Mouse (Mus musculus) heart, embryonic 14.5 days (tissue): ENCODE results near the gene Olfr724. TPM values are rescaled to one million over a fixed set of nuclear protein-coding genes. Genes with fewer than 3 reads are reported as not detected.
"Not testable (repeated sequence)": the region's sequence is repeated elsewhere in the genome, so short reads cannot be mapped to it uniquely, and the experiment has no call there.

Experiments
- ATAC-seq: fragments of 200-750 bp; cut with Nextera tagmentation; 2 replicates; pipeline ENCODE4 v1.8.0; 2017; ENCODE audit warnings: low read depth, moderate TSS enrichment; ENCODE audit not compliant: insufficient number of reproducible peaks, insufficient read depth, low FRiP score
- H3K27ac ChIP-seq, 2 experiments: fragments of 200-500 bp in 1 of 2; fragments of 300-500 bp in 1 of 2; sonication (generic) in 1 of 2; replicated peaks in 1 of 2; 2 replicates each; pipeline ENCODE4 v1.5.1; 2012 to 2014; ENCODE audit warnings: low read depth in 2 of 2, low read length in 2 of 2, control low read depth in 1 of 2, mild to moderate bottlenecking in 1 of 2, mixed read lengths in 1 of 2; ENCODE audit not compliant: control insufficient read depth in 1 of 2, insufficient read depth in 1 of 2
- H3K27me3 ChIP-seq: fragments of 300-500 bp; sonication (generic); 2 replicates; pipeline ENCODE4 v1.6.1; 2014; ENCODE audit warnings: mild to moderate bottlenecking, low read length, control low read depth; ENCODE audit not compliant: control insufficient read depth, insufficient read depth
- H3K36me3 ChIP-seq: fragments of 300-500 bp; sonication (generic); 2 replicates; pipeline ENCODE4 v1.6.1; 2014; ENCODE audit warnings: mild to moderate bottlenecking, control low read depth, low read length, mixed read lengths; ENCODE audit not compliant: control insufficient read depth, insufficient read depth
- H3K4me1 ChIP-seq, 2 experiments: fragments of 200-500 bp in 1 of 2; fragments of 300-500 bp in 1 of 2; sonication (generic) in 1 of 2; 2 replicates each; pipeline ENCODE4 v1.6.1; 2012 to 2014; ENCODE audit warnings: low read length in 2 of 2, control low read depth in 1 of 2, mixed read lengths in 1 of 2; ENCODE audit not compliant: control insufficient read depth in 2 of 2, insufficient read depth in 2 of 2
- H3K4me2 ChIP-seq: fragments of 300-500 bp; sonication (generic); 2 replicates; pipeline ENCODE4 v1.6.1; 2014; ENCODE audit warnings: mild to moderate bottlenecking, low read length
- H3K4me3 ChIP-seq, 2 experiments: fragments of 200-500 bp in 1 of 2; fragments of 300-500 bp in 1 of 2; sonication (generic) in 1 of 2; 2 replicates each; pipeline ENCODE4 v1.5.1; 2012 to 2014; ENCODE audit warnings: low read length in 2 of 2, mild to moderate bottlenecking in 2 of 2, control low read depth in 1 of 2, low read depth in 1 of 2, moderate library complexity in 1 of 2; ENCODE audit not compliant: control insufficient read depth in 1 of 2, insufficient read depth in 1 of 2
- H3K9ac ChIP-seq: fragments of 300-500 bp; sonication (generic); 2 replicates; pipeline ENCODE4 v1.6.1; 2014; ENCODE audit warnings: mild to moderate bottlenecking, low read length
- H3K9me3 ChIP-seq: fragments of 300-500 bp; sonication (generic); 2 replicates; pipeline ENCODE4 v1.6.1; 2016; ENCODE audit warnings: low read length, control low read depth; ENCODE audit not compliant: control insufficient read depth
- WGBS: fragments of 180-500 bp; shearing (Covaris S2); extraction: QIAGEN DNeasy Blood & Tissue Kit; methylation state at CpG from one replicate; pipeline ENCODE4 v1.1.7; 2014; 5-methylcytosine and 5-hydroxymethylcytosine counted together
- polyA plus RNA-seq: library from polyadenylated mRNA; unstranded; fragments of >200 nt; fragmentation: Nextera tagmentation; extraction: Ambion mirVana; gene quantifications from 2 replicates; pipeline ENCODE4 v1.2.1, GENCODE M21; 2014

The Olfr724 gene
- polyA plus RNA-seq, result not detected in 2 replicates

DNA sequence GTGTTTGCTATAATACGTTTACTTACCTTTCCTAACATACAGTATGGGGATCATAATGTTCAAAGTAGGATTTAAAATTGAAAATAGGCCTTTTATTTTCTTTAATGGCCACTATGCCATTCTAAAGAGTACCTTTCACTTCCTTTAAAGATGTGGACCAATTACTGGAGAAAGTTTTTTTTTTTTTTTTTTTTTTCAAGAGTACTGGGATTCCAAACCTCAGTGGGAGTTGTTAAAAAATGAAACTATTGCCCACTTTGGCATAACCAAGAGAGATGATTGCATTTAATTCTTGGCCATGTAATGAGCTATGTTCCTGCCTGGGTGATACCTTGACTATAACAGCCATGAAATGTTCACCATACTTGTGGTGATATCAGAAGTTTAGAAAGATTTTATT lies at the start of gene Olfr724:
TSS of gene Olfr724 (minus strand) at position 101 of the 400 bp plus-strand sequence.
- WGBS, result 62% methylated on average over 1 of the region's 1 CpGs
- H3K36me3 ChIP-seq, H3K27ac ChIP-seq, H3K4me3 ChIP-seq, H3K4me2 ChIP-seq, H3K9ac ChIP-seq, H3K9me3 ChIP-seq, H3K27me3 ChIP-seq, H3K4me1 ChIP-seq, ATAC-seq: not testable (repeated sequence)

- Histone ChIP-seq H3K36me3 (no peaks in the 10 kb centered on the region), H3K4me3 (no peak overlapping the region), H3K9ac (no peak overlapping the region), H3K4me1 (no peaks in the 10 kb centered on the region), H3K27ac (no peak overlapping the region), H3K4me2 (no peak overlapping the region), H3K9me3 (no peaks in the 10 kb centered on the region), H3K27me3 (no peaks in the 10 kb centered on the region)
- ATAC-seq, result no peak
- WGBS, result 37% methylated on average over 2 of the region's 2 CpGs
Observed at GRCm38 (mm10) chr14:49955890-49956289, 7.2 kb downstream of the Olfr724 start.

GRCm38 (mm10) chr14:49931687-49932086 lies 31.4 kb downstream of the Olfr724 start, which contains the start of gene Olfr723:
Gene Olfr723 (minus strand): TSS chr14:49931787.
- not testable (repeated sequence) for H3K4me2 ChIP-seq, ATAC-seq, H3K9ac ChIP-seq

More at GRCm38 (mm10) chr14:49931687-49932086, 31.4 kb downstream of the Olfr724 start, which contains the start of gene Olfr723:
- H3K27me3 ChIP-seq, H3K4me3 ChIP-seq, H3K27ac ChIP-seq, H3K4me1 ChIP-seq, H3K9me3 ChIP-seq, H3K36me3 ChIP-seq: not testable (repeated sequence)

Other genes with a start within 250 kb of the Olfr724 start
- 57.2 and 58.8 TPM in 2 replicates for gene Armh4, start 179.9 kb downstream of the Olfr724 start, polyA plus RNA-seq
- not detected in 2 replicates for gene Olfr722, start 61.3 kb downstream of the Olfr724 start, polyA plus RNA-seq
- gene Olfr723, start 31.5 kb downstream of the Olfr724 start, polyA plus RNA-seq, result not detected in 2 replicates
- not detected in 2 replicates for gene Olfr725, start 77.1 kb upstream of the Olfr724 start, polyA plus RNA-seq
- gene Olfr726, start 127.7 kb upstream of the Olfr724 start, polyA plus RNA-seq, result not detected in 2 replicates
- gene Olfr727, start 159.9 kb upstream of the Olfr724 start, polyA plus RNA-seq, result not detected in 2 replicates
- gene Olfr728, start 179.4 kb upstream of the Olfr724 start, polyA plus RNA-seq, result not detected in 2 replicates
- gene Olfr729, start 189.6 kb upstream of the Olfr724 start, polyA plus RNA-seq, result not detected in 2 replicates
- gene Olfr730, start 224.9 kb upstream of the Olfr724 start, polyA plus RNA-seq, result not detected in 2 replicates